Mouse (Mus musculus) MEL-GATA-1-ER (cell line): Measurements from ENCODE around the gene Gtdc1.

Experiments used
- DNase-seq: peaks from one replicate; pipeline ENCODE4 v3.0.0-alpha.2; 2012; ENCODE audit warnings: low read depth; ENCODE audit errors: extremely low read depth

The Gtdc1 gene

GRCm38 (mm10) chr2:44526110-44527032 is 401.1 kb downstream of the Gtdc1 start:
- DNase-seq = no peak

- no peak for DNase-seq
Measured at GRCm38 (mm10) chr2:44525187-44525919, 402.1 kb downstream of the Gtdc1 start.

DNA sequence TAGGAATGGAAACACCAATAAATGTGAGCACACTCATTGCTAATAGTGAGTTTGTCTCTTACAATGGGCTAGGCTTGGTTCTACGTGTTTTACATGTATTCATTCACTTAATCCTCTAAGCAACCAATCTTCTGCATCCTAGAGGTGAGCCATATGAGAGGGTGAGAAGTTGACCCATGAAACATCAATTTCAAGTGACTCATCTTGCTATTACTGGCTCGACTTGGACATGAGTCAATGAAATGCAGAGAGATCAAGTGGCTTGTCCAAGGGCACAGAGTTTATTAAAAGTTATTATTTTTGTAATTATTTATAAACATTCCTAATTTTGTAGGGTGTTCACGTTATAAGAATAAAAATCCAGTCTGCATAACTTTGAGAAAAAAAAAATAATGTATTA is 408.2 kb downstream of the Gtdc1 start:
- no peak for DNase-seq

- DNase-seq = no peak
Measured at GRCm38 (mm10) chr2:44518085-44518484, 409.4 kb downstream of the Gtdc1 start.
